Mouse (Mus musculus) thymus, adult 2 months (tissue): Measurements from ENCODE around the gene Pax8. TPM values are rescaled to one million over a fixed set of nuclear protein-coding genes. Genes with fewer than 3 reads are reported as not detected.
A peak's percentile ranks its signal among the peaks of the same experiment; 100 is the strongest.

Source experiments
- DNase-seq: peaks from one replicate; pipeline ENCODE4 v3.0.0; 2021
- H3K27ac ChIP-seq: fragments of 200-500 bp; 2 replicates; pipeline ENCODE4 v1.5.1; 2012; ENCODE audit warnings: low read length, control low read depth; ENCODE audit not compliant: control insufficient read depth, insufficient read depth
- H3K27me3 ChIP-seq: fragments of 200-500 bp; 2 replicates; pipeline ENCODE4 v1.6.1; 2012; ENCODE audit warnings: mild to moderate bottlenecking, low read length, moderate library complexity, mixed read lengths; ENCODE audit not compliant: control insufficient read depth, insufficient read depth
- H3K36me3 ChIP-seq: fragments of 200-500 bp; 2 replicates; pipeline ENCODE4 v1.6.1; 2012; ENCODE audit warnings: mild to moderate bottlenecking, low read length, moderate library complexity; ENCODE audit not compliant: control insufficient read depth, insufficient read depth
- H3K4me1 ChIP-seq: fragments of 200-500 bp; replicated peaks from 2 replicates; pipeline ENCODE4 v1.6.1; 2012; ENCODE audit warnings: low read length; ENCODE audit not compliant: control insufficient read depth, insufficient read depth
- H3K4me3 ChIP-seq: fragments of 200-500 bp; 2 replicates; pipeline ENCODE4 v1.5.1; 2012; ENCODE audit warnings: mild to moderate bottlenecking, low read length, control low read depth, moderate library complexity; ENCODE audit not compliant: control insufficient read depth, insufficient read depth
- CTCF ChIP-seq: fragments of 200-500 bp; IDR thresholded peaks from 2 replicates; pipeline ENCODE4 v1.5.1; 2012; ENCODE audit warnings: mild to moderate bottlenecking, control low read depth, low read length, moderate library complexity, borderline replicate concordance; ENCODE audit not compliant: control insufficient read depth, poor library complexity, insufficient read depth; ENCODE audit errors: extremely low read depth
- POLR2A ChIP-seq: fragments of 200-500 bp; IDR thresholded peaks from 2 replicates; pipeline ENCODE4 v1.6.1; 2012; ENCODE audit warnings: mild to moderate bottlenecking, low read length, control low read depth, moderate library complexity; ENCODE audit not compliant: control insufficient read depth, poor library complexity, insufficient read depth; ENCODE audit errors: extremely low read depth
- WGBS: fragments of 180-500 bp; shearing (Covaris S2); methylation state at CpG from one replicate; pipeline ENCODE4 v1.1.7; 2018; 5-methylcytosine and 5-hydroxymethylcytosine counted together
- polyA plus RNA-seq: library from polyadenylated mRNA; depleted of rRNA; stranded (reverse); fragments of >200 nt; gene quantifications from 2 replicates; pipeline ENCODE4 v1.2.3, GENCODE M21; 2012

Gene Pax8
- polyA plus RNA-seq, 1 experiment: 0.08 TPM

- DNase-seq: no peak
- no peak overlapping the region for H3K27ac ChIP-seq
- H3K4me3 ChIP-seq: no peak overlapping the region
- WGBS: 38% methylated on average over 2 of the region's 2 CpGs
- no peaks in the 10 kb centered on the region for H3K4me1 ChIP-seq
- H3K27me3 ChIP-seq: no peaks in the 10 kb centered on the region
- no peaks in the 10 kb centered on the region for H3K36me3 ChIP-seq
- TF ChIP-seq POLR2A: no peak
- TF ChIP-seq CTCF: no peak
Observed at GRCm38 (mm10) chr2:24425630-24426029, 49.8 kb downstream of the Pax8 start.

GRCm38 (mm10) chr2:24422815-24423214 lies 52.6 kb downstream of the Pax8 start:
- DNase-seq: no peak
- Histone ChIP-seq H3K27ac (no peak overlapping the region), H3K27me3 (no peaks in the 10 kb centered on the region), H3K4me3 (no peak overlapping the region), H3K36me3 (no peaks in the 10 kb centered on the region), H3K4me1 (no peaks in the 10 kb centered on the region)
- TF ChIP-seq POLR2A (no peak), CTCF (no peak)
- 91% methylated on average over 3 of the region's 3 CpGs for WGBS

GRCm38 (mm10) chr2:24421211-24421863 lies 54.1 kb downstream of the Pax8 start:
- 96% methylated on average over 6 of the region's 6 CpGs for WGBS
- TF ChIP-seq POLR2A: no peak
- TF ChIP-seq CTCF: no peak
- DNase-seq: no peak
- H3K36me3 ChIP-seq: no peaks in the 10 kb centered on the region
- no peak overlapping the region for H3K4me3 ChIP-seq
- no peak overlapping the region for H3K27ac ChIP-seq
- H3K4me1 ChIP-seq: no peaks in the 10 kb centered on the region
- H3K27me3 ChIP-seq: no peaks in the 10 kb centered on the region

GRCm38 (mm10) chr2:24417564-24417963 lies 57.8 kb downstream of the Pax8 start:
- H3K4me1 ChIP-seq: no peaks in the 10 kb centered on the region

DNA sequence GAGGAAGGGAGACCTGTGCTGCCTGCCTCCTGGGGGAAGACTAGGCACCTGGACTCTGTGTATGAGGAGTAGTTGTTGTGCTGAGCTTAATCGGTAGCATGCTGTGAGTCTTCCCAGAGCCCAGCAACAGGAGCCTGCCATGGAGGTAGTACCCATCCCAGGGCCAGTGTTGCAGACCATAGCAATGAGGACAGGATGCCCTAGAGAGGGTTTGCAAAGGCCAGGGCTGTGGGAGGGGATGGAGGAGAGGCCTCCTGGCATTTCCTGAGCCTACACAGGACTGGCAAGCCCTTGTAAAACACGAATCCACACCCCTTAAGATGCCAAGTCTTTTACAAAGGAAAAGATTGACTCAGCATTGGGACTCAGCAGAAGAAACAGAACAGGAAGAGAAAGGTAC lies 58.3 kb downstream of the Pax8 start:
- H3K27ac ChIP-seq: no peak overlapping the region
- TF ChIP-seq POLR2A: no peak
- no peak for TF ChIP-seq CTCF
- H3K36me3 ChIP-seq: no peaks in the 10 kb centered on the region
- no peaks in the 10 kb centered on the region for H3K4me1 ChIP-seq
- no peaks in the 10 kb centered on the region for H3K27me3 ChIP-seq
- H3K4me3 ChIP-seq: no peak overlapping the region
- DNase-seq: no peak
- WGBS: 27% methylated on average over 2 of the region's 2 CpGs

More at GRCm38 (mm10) chr2:24417564-24417963, 57.8 kb downstream of the Pax8 start:
- H3K27ac ChIP-seq: no peak overlapping the region
- no peaks in the 10 kb centered on the region for H3K36me3 ChIP-seq
- DNase-seq: no peak
- WGBS: 97% methylated on average over 4 of the region's 4 CpGs
- TF ChIP-seq CTCF (no peak), POLR2A (no peak)
- H3K27me3 ChIP-seq: no peaks in the 10 kb centered on the region
- no peak overlapping the region for H3K4me3 ChIP-seq

GRCm38 (mm10) chr2:24416668-24417067 lies 58.7 kb downstream of the Pax8 start:
- WGBS: 31% methylated on average over 9 of the region's 9 CpGs
- TF ChIP-seq CTCF (no peak), POLR2A (no peak)
- Histone ChIP-seq H3K4me1 (no peaks in the 10 kb centered on the region), H3K27me3 (no peaks in the 10 kb centered on the region), H3K27ac (no peak overlapping the region), H3K36me3 (no peaks in the 10 kb centered on the region), H3K4me3 (no peak overlapping the region)
- peak; percentile 21 for DNase-seq
